Mouse (Mus musculus) lung, adult 18-20 months (tissue): ENCODE data around the gene Pgpep1.

Source experiments
- DNase-seq, 2 experiments: peaks; one replicate each; pipeline ENCODE4 v3.0.0; 2022; ENCODE audit warnings: mixed read lengths in 2 of 2

Pgpep1 gene

GRCm38 (mm10) chr8:70607603-70607897, 52.6 kb downstream of the Pgpep1 start:
- no peak for DNase-seq

- no peak for DNase-seq
Observed at GRCm38 (mm10) chr8:70606780-70607602, 53.2 kb downstream of the Pgpep1 start.

- DNase-seq = no peak
Observed at GRCm38 (mm10) chr8:70605871-70606779, 54.1 kb downstream of the Pgpep1 start.

- no peak for DNase-seq
Observed at GRCm38 (mm10) chr8:70604558-70604957, 55.6 kb downstream of the Pgpep1 start.

GRCm38 (mm10) chr8:70602139-70602811, 57.9 kb downstream of the Pgpep1 start:
- DNase-seq = no peak

- peak; percentile 81 to 87 for DNase-seq
Observed at GRCm38 (mm10) chr8:70601271-70601649, 58.9 kb downstream of the Pgpep1 start.

- DNase-seq = peak in 1 of 2 experiments; percentile 43
Observed at GRCm38 (mm10) chr8:70600473-70601270, 59.5 kb downstream of the Pgpep1 start.

- no peak for DNase-seq
Observed at GRCm38 (mm10) chr8:70599507-70600290, 60.5 kb downstream of the Pgpep1 start.

GRCm38 (mm10) chr8:70598722-70599121, 61.5 kb downstream of the Pgpep1 start:
- no peak for DNase-seq

GRCm38 (mm10) chr8:70598283-70598682, 61.9 kb downstream of the Pgpep1 start:
- peak; percentile 81 to 88 for DNase-seq

- DNase-seq = no peak
Observed at GRCm38 (mm10) chr8:70597417-70598272, 62.5 kb downstream of the Pgpep1 start.

- DNase-seq = no peak
Observed at GRCm38 (mm10) chr8:70596775-70597416, 63.3 kb downstream of the Pgpep1 start.
